Mouse (Mus musculus): Measurements from ENCODE around the gene Abtb1. TPM values are rescaled to one million over a fixed set of nuclear protein-coding genes. Genes with fewer than 3 reads are reported as not detected.

Gene Abtb1
- total RNA-seq, 2 experiments from 2014 or later = 33.4 to 37.1 TPM

DNA sequence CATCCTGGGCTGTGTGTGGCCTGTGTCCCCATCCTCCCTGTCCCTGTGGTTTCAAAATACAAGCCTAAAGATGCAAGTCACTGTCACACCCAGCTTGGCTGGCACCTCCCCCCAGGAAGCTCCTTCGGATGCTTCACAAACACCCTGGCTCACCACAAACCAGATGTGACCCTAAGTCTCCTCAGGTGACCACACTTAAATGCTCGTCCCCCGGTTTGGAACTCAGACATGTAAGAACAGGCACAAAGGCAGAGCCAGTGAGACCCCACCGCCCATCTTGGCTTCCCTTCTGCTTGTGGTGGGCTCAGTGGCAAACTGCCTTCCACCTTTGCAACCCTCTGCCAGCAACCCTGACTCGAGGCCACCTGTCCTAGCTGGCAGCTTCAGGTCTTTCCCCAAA lies 6.7 kb downstream of the Abtb1 start:
- TF ChIP-seq CTCF (conservative IDR thresholded peaks at IDR 0.05) = no peak
- Histone ChIP-seq H3K27ac (no peak overlapping the region), H3K4me3 (no peak overlapping the region)
- DNase-seq (ENCODE audit: low spot score in 2 of 2) = no peak

DNA sequence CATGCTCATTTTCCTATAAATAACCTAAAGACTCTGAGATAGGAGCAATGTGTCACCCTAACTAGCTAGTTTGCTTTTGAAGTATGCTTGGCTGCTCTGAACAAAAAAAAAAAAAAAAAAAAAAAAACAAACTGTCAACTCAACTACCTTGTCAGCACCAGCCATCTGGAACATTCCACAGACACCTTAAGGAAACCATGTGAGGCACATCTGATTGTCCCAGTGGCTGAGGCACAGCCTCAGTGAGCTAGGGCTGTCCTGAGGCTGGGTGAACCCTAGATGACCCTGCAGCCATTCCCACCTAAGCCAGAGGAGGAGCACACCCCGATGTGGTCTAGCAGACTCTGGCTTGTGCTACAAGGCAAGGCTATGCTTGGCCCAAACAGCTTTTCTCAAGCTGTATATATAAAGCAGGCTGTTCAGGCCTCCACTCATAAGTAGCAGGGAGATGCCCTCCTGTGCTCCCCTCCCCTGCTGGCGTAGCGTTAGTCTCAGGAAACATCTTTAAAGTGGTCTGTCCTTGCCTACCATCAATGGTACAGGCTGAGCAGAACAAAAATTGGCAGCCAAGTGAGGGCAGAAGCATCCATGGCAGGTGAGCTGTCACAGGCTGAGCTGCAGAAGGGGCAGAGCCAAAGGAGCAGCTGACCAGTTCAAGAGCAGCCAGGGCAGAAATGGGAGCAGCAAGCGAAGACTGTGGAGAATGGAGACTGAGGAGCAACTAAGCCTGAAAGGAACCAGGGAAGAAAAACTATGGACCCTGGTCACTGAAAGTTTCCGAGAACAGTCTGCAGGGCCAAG lies 8.2 kb downstream of the Abtb1 start:
- no peak for TF ChIP-seq CTCF (conservative IDR thresholded peaks at IDR 0.05)
- no peak overlapping the region for H3K27ac ChIP-seq
- no peak overlapping the region for H3K4me3 ChIP-seq
- no peak for DNase-seq (ENCODE audit: low spot score in 2 of 2)

DNA sequence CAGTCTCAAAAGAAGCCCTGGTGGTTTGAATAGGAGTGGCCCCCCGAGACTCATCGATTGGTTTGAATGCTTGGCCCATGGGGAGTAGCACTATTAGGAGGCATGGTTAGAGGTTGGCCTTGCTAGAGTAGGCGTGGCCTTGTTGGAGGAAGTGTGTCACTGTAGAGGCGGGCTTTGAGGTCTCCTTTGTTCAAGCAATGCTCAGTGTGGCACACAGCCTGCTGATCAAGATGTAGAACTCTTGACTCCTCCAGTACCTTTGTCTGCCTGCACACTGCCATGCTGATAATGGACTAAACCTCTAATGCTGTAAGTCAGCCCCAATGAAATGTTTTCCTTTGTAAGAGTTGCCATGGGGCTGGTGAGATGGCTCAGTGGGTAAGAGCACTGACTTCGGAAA lies 9.1 kb downstream of the Abtb1 start:
- H3K27ac ChIP-seq = no peak overlapping the region
- H3K4me3 ChIP-seq = no peak overlapping the region
- TF ChIP-seq CTCF (conservative IDR thresholded peaks at IDR 0.05) = no peak
- DNase-seq (ENCODE audit: low spot score in 2 of 2) = no peak

DNA sequence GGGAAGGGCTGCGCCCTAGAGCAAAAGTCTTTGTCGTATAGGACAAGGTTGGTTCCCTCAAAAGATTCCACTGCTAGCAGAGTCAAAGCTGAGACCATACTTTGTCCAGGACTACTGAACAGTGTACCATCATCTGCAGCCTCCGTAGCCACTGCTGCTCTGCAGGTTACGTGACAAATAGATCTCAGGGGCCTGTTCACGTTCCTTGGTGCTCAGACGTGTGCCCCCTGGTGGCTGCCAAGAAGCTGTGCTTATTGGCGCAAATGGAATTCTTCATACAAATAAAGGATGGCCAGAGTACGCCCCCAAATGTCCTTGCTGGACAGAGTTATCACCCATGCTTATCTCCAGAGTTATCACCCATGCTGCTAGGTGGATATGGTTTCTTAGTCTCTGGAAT lies 10.3 kb downstream of the Abtb1 start:
- no peak overlapping the region for H3K27ac ChIP-seq
- peak; percentile 60 to 65 for DNase-seq (ENCODE audit: low spot score in 2 of 2)

DNA sequence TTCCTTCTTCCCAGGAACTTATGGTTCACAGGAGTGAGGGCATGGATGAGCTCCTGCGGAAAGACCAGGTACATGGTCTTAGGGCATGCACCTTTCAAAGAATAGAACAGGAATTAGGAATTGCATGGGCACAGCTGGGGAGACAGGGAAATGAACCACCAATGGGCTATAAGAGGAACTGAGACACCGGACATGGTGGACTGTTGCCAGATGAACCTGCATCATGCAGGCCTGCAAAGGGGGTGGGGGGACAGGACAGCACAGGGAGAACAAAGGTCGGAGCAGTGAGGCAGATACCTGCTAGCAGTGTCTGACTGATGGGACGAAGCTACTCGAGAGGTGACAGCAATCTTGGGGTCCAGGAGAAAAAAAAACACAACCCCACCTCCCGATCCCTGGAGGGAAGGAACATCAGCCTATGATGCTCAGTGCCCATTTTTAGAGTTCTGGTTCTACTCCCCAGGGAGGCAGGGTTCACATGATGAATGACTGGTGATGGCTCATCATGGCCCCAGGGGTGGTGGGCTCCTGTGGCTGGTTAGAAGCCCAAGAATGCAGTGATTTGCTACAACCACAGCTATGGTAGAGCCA lies 11.6 kb downstream of the Abtb1 start:
- Histone ChIP-seq H3K4me3 (no peak overlapping the region), H3K27ac (no peak overlapping the region)
- no peak for TF ChIP-seq CTCF (conservative IDR thresholded peaks at IDR 0.05)
- no peak for DNase-seq (ENCODE audit: low spot score in 2 of 2)

More for the DNA sequence above, 10.3 kb downstream of the Abtb1 start:
- H3K4me3 ChIP-seq = no peak overlapping the region
- peak; percentile 87 for TF ChIP-seq CTCF (conservative IDR thresholded peaks at IDR 0.05)

DNA sequence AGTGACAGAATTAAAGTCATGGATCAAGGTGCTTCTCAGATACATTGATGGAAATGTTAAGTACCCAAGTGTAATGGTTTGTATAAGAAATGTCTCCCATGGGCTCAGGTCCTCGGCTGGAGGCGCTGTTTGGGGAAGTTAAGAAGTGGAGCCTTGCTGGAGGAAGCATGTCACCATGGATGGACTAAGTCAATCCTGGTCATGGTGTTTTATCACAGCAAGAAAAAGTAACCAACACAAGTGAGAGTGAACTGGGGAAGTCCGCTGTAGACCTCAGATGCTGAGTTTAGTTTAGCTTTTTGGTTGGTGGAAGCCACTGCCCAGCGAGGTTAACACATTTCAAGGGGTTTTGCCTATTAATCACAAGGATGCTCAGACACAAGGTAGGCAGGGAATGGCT lies 12.2 kb downstream of the Abtb1 start:
- TF ChIP-seq CTCF (conservative IDR thresholded peaks at IDR 0.05) = no peak
- Histone ChIP-seq H3K4me3 (no peak overlapping the region), H3K27ac (no peak overlapping the region)
- DNase-seq (ENCODE audit: low spot score in 2 of 2) = no peak

DNA sequence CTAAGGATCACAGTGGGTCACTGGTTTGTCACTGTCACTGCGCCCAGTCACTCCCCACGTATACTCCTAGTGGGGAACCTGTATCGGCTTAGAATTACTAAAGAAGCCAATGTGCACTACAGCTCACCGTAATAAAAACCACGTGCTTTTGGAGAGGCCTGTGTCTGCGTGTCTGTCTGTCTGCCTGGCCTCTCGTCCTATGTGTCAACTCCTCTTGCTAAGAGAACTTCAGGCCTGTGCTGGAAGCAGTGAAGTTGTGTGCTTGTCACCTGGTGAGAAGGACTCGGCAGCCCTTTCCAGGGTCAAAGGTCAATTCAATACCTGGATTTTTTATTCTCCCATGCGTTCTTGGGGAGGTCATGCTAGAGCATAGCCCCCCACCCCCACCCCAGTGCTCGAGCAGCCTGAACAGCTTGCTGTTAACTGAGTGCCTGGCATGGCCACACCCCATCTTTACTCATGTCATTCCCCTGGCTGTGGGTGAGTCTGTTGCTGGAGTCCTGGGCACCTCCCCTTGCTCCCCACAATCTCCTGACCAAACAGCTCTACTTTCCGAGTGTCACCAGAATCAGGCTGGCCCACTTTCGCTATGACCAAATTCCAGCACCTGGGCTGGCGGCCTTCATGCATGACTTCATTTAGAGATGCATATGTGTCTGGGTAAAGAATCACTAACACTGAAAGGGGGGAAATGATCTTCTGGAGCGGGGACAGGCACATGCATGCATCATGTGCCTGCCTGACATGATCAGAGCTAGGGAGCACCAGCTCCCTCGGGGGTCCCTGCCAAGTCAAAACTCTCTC lies 13.4 kb downstream of the Abtb1 start:
- Histone ChIP-seq H3K27ac (peak overlapping the region; percentile 84; the same call in 1 of the 2 replicates), H3K4me3 (no peak overlapping the region)
- TF ChIP-seq CTCF (conservative IDR thresholded peaks at IDR 0.05) = no peak
- DNase-seq (ENCODE audit: low spot score in 2 of 2) = no peak

DNA sequence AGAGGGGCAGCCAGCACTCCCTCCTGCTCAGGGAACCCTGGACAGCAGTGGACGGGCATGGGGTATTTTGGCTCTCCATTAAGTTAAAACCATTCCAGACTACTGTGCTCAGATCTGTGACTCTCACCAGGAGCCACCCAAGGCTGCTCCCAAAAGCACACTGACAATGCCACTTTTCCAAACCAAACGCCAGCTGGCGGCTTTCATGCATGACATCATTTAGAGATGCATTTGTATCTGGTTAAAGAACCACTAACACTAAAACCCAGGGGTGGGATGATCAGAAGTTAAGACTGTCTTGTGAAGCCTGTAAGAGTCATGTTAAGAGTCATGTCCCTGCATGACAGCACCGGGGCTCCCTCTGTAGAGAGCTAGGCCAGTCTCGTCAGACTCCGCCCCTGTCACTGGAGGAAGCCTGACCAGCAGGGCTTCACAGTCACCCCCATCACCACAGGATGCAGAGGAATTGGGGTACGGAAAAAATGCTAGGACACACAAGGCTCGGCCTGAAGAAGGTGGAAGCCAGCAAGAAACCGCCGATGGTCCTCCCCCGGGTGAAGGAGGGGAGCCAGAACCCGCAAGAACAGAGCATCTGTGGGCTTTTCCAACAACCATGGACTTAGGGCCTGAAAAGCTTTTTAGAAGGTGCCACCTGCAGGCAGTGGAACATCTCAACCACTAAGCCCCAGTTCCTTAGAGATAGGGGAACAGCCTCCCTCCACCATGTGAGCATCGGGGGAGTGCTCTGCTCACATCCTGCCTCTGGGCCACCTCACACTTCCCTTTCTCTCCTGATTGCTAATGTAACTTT lies 14.2 kb downstream of the Abtb1 start:
- Histone ChIP-seq H3K4me3 (no peak overlapping the region), H3K27ac (peak overlapping the region; percentile 84)
- peak; percentile 57 for TF ChIP-seq CTCF (conservative IDR thresholded peaks at IDR 0.05)
- DNase-seq (ENCODE audit: low spot score in 2 of 2) = no peak

DNA sequence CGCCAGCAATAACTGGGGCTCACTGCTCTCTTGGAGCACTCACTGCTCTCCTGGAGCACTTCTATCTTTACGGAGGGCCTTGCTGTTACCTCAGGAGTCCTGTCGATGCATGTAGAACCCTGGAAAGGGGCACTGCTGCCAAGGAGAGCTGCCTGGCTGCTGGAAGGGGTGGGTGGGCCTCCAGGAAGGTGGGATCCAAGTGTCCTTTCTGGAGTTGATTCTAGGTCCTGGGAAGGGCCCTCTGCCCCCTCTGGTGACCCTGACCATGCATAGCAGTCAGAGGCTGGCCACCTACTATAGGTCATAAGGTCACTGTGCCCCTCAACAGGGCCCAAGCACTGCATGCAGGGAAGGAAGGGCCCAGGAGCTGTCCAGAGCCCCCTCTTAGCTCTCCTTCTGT lies 14.8 kb downstream of the Abtb1 start:
- TF ChIP-seq CTCF (conservative IDR thresholded peaks at IDR 0.05) = no peak; the same call in 1 of the 2 replicates
- Histone ChIP-seq H3K27ac (peak overlapping the region; percentile 84), H3K4me3 (no peak overlapping the region)
- no peak for DNase-seq (ENCODE audit: low spot score in 2 of 2)

DNA sequence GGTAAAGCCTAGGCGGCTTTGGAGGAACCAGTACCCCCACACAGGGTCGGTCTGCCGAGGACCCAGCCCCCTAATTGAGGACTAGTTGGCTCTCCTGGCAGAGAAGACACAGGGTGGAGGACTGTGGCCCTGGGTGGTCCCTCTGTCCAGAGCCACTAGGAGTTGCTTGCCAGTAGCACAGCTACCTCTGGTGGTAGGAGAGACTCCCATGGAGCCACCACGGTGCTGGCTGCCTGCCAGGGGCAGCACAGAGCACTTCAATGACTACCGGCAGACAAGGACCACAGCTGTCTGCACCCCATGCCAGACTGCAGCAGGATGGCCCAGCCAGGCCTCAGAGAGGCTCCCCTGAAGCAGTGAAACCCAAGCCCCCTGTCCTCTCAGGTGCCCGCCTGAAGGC lies 15.2 kb downstream of the Abtb1 start:
- peak; percentile 66 for TF ChIP-seq CTCF (conservative IDR thresholded peaks at IDR 0.05)
- peak in 1 of 2 experiments; percentile 67 for DNase-seq (ENCODE audit: low spot score in 2 of 2)
- H3K27ac ChIP-seq = peak overlapping the region; percentile 84
- no peak overlapping the region for H3K4me3 ChIP-seq

DNA sequence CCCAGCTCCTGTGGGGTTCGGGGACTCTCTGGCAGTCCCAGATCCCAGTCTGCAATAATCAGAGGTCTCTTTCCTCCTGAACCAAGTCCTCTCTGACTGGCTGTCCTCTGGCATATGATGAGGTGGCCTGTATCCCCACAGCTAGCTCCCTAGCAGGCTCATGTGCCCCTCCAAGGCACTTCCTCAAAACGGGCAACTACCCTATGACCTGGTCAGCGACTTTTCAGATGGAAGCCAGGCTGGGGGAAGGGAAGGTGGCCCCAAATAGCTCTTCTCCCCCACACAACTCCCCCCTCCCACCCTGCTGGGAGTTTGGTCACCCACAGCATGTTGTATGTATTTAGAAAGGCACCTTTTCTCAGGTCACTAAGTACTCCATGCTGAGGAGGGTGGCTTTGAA lies 15.7 kb downstream of the Abtb1 start:
- H3K4me3 ChIP-seq = no peak overlapping the region
- H3K27ac ChIP-seq = peak overlapping the region; percentile 84
- no peak for DNase-seq (ENCODE audit: low spot score in 2 of 2)
- TF ChIP-seq CTCF (conservative IDR thresholded peaks at IDR 0.05) = no peak

DNA sequence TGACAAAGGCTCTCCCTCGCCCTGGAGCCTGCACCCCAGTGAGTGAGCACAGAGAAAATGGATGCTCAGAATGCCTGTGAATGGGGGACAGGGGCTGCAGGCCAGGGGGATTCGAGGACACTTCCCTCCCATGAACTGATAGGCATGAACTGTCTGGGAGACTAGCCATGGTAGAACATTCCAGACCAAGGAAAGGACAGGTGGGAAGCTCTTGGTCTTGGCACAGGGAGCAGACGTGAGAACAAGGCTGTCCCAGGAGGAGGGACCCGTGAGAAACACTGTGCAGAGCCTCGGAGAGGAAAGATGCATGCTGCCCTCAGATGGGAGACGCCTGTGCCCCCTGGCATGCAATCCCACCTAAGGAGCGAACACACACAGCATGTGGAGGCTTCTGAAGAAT lies 17.6 kb downstream of the Abtb1 start:
- Histone ChIP-seq H3K4me3 (no peak overlapping the region), H3K27ac (no peak overlapping the region)
- DNase-seq (ENCODE audit: low spot score in 2 of 2) = no peak
- TF ChIP-seq CTCF (conservative IDR thresholded peaks at IDR 0.05) = no peak
